Mouse (Mus musculus) embryonic facial prominence, embryonic 14.5 days (tissue): Measurements from ENCODE around the gene Acad10. TPM values are rescaled to one million over a fixed set of nuclear protein-coding genes. Genes with fewer than 3 reads are reported as not detected.
"Not testable (repeated sequence)": the region's sequence is repeated elsewhere in the genome, so short reads cannot be mapped to it uniquely, and the experiment has no call there.

Experiments used
- ATAC-seq: fragments of 200-750 bp; cut with Nextera tagmentation; 2 replicates; pipeline ENCODE4 v1.8.0; 2017; ENCODE audit warnings: low read depth, moderate number of reproducible peaks, moderate TSS enrichment
- DNase-seq: peaks from one replicate; pipeline ENCODE4 v3.0.0-alpha.2; 2015; ENCODE audit warnings: low spot score
- H3K27ac ChIP-seq: fragments of 300-500 bp; sonication (generic); replicated peaks from 2 replicates; pipeline ENCODE4 v1.5.1; 2014; ENCODE audit warnings: low read depth, mild to moderate bottlenecking, low read length, moderate library complexity
- H3K27me3 ChIP-seq: fragments of 300-500 bp; sonication (generic); replicated peaks from 2 replicates; pipeline ENCODE4 v1.6.1; 2014; ENCODE audit warnings: low read length; ENCODE audit not compliant: control insufficient read depth, insufficient read depth
- H3K36me3 ChIP-seq: fragments of 300-500 bp; sonication (generic); 2 replicates; pipeline ENCODE4 v1.6.1; 2014; ENCODE audit warnings: low read length, mixed read lengths; ENCODE audit not compliant: control insufficient read depth, insufficient read depth
- H3K4me1 ChIP-seq: fragments of 300-500 bp; sonication (generic); 2 replicates; pipeline ENCODE4 v1.6.1; 2014; ENCODE audit warnings: antibody characterized with exemption, low read length; ENCODE audit not compliant: control insufficient read depth, insufficient read depth
- H3K4me2 ChIP-seq: fragments of 300-500 bp; sonication (generic); 2 replicates; pipeline ENCODE4 v1.6.1; 2014; ENCODE audit warnings: low read depth, mild to moderate bottlenecking, low read length, moderate library complexity, mixed read lengths
- H3K4me3 ChIP-seq: fragments of 300-500 bp; sonication (generic); 2 replicates; pipeline ENCODE4 v1.5.1; 2014; ENCODE audit warnings: low read depth, mild to moderate bottlenecking, low read length
- H3K9ac ChIP-seq: fragments of 300-500 bp; sonication (generic); 2 replicates; pipeline ENCODE4 v1.6.1; 2014; ENCODE audit warnings: low read depth, mild to moderate bottlenecking, low read length, moderate library complexity, mixed read lengths
- H3K9me3 ChIP-seq: fragments of 300-500 bp; sonication (generic); 2 replicates; pipeline ENCODE4 v1.6.1; 2016; ENCODE audit warnings: low read length; ENCODE audit not compliant: control insufficient read depth
- WGBS: fragments of 180-500 bp; shearing (Covaris S2); extraction: QIAGEN DNeasy Blood & Tissue Kit; methylation state at CpG from one replicate; pipeline ENCODE4 v1.1.7; 2014; 5-methylcytosine and 5-hydroxymethylcytosine counted together
- polyA plus RNA-seq: library from polyadenylated mRNA; unstranded; fragments of >200 nt; fragmentation: Nextera tagmentation; extraction: Ambion mirVana; gene quantifications from 2 replicates; pipeline ENCODE4 v1.2.1, GENCODE M21; 2014

Acad10 gene
- polyA plus RNA-seq, 1 experiment from 2014 or later, result 1.6 TPM

DNA sequence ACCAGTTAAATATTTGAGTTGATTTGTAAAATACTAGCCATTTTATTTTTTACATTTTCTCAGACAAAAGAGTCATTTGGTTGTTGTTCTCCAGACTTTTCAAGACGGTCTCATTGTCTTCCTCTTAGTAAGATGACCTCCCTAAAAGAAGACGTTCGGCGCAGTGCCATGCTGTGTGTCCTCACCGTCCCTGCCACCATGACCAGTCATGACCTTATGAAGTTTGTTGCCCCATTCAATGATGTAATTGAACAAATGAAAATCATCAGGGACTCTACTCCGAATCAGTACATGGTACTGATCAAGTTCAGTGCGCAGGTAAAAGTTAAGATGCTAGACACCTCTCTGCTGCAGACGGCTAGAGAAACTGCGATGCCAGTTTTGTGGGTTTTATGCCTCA is 4.7 kb upstream of the Acad10 start:
- 92% methylated on average over 9 of the region's 9 CpGs for WGBS
- Histone ChIP-seq H3K9ac (no peak overlapping the region), H3K27ac (no peak overlapping the region), H3K27me3 (no peaks in the 10 kb centered on the region), H3K4me3 (no peak overlapping the region), H3K4me2 (no peak overlapping the region), H3K36me3 (peaks cover 65% of the 10 kb centered on the region), H3K9me3 (no peaks in the 10 kb centered on the region), H3K4me1 (peaks cover 7% of the 10 kb centered on the region; the same call in 1 of the 2 replicates)
- no peak for DNase-seq
- ATAC-seq, result no peak

DNA sequence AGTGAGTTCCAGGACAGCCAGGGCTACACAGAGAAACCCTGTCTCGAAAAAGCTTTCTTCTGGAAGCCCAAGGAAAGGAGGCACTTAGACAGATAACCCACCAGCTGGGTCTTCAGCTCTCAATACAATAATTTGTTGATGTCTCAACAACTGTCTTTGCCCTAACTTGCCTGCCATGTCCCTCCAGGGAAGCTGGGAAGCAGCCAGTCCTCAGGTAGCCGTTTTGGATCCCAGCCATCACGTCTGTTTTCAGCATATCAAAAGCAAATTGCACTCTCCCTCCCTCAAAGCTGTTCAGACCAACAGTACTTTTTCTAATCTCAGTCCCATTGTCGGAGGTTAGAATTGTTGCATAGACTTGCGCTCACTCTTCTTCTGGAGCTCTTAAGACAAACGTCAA is 3.8 kb upstream of the Acad10 start:
- Histone ChIP-seq H3K27me3 (no peaks in the 10 kb centered on the region), H3K36me3 (peaks cover 62% of the 10 kb centered on the region), H3K4me3 (no peak overlapping the region), H3K4me2 (no peak overlapping the region), H3K27ac (no peak overlapping the region), H3K4me1 (peaks cover 10% of the 10 kb centered on the region), H3K9me3 (no peaks in the 10 kb centered on the region), H3K9ac (no peak overlapping the region)
- DNase-seq, result peak; percentile 70
- 80% methylated on average over 6 of the region's 6 CpGs for WGBS
- no peak for ATAC-seq

DNA sequence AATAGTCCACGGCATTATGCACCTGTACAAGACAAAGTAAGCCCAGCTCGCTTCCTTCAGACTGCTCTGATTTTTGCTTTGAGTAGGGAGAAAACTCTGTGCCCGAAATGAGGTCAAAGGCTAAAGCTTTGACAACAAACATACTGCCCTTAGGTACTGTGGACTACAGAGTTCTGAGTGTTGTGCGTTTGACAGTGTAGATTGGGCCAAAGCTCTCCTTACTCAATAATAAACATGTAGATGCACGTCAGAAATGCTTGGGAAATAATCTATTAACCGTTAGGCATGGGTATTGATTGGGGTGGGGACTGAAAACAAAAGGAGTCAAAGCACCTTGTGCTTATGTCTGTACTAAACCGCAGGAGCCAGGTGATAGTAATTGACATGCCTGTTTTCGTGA is 3.1 kb upstream of the Acad10 start:
- peaks cover 10% of the 10 kb centered on the region for H3K4me1 ChIP-seq
- WGBS, result 86% methylated on average over 8 of the region's 8 CpGs
- H3K27me3 ChIP-seq, result no peaks in the 10 kb centered on the region
- H3K9ac ChIP-seq, result no peak overlapping the region
- H3K4me3 ChIP-seq, result no peak overlapping the region
- DNase-seq (no peak), ATAC-seq (no peak)
- no peak overlapping the region for H3K27ac ChIP-seq
- no peaks in the 10 kb centered on the region for H3K9me3 ChIP-seq
- H3K36me3 ChIP-seq, result peaks cover 59% of the 10 kb centered on the region
- no peak overlapping the region for H3K4me2 ChIP-seq

DNA sequence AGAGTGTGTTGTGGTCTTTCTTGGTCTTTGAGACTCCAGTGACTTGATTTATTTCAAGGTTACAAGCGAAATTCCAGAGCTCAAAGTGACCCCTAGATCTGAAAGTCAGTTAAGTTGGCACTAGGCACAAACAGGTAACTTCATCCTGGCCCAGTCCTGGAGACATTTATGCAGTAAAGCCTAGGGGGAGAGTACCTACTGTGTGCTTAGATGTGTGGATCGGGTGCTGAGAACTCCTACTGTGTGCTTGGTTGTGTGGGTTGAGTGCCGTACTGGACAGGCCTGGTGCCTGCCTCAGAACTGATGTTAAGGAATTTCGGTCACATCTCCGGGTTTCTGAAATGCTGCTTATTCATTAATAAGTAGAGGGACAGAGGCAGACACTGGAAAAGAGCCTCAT is 1.2 kb upstream of the Acad10 start:
- H3K36me3 ChIP-seq, result peaks cover 39% of the 10 kb centered on the region
- no peak overlapping the region for H3K27ac ChIP-seq
- ATAC-seq (no peak), DNase-seq (no peak)
- no peaks in the 10 kb centered on the region for H3K9me3 ChIP-seq
- H3K27me3 ChIP-seq, result no peaks in the 10 kb centered on the region
- H3K9ac ChIP-seq, result peak overlapping the region; percentile 93
- 84% methylated on average over 5 of the region's 5 CpGs for WGBS
- peak overlapping the region; percentile 98 for H3K4me3 ChIP-seq
- H3K4me1 ChIP-seq, result peaks cover 10% of the 10 kb centered on the region
- H3K4me2 ChIP-seq, result peak overlapping the region; percentile 87

DNA sequence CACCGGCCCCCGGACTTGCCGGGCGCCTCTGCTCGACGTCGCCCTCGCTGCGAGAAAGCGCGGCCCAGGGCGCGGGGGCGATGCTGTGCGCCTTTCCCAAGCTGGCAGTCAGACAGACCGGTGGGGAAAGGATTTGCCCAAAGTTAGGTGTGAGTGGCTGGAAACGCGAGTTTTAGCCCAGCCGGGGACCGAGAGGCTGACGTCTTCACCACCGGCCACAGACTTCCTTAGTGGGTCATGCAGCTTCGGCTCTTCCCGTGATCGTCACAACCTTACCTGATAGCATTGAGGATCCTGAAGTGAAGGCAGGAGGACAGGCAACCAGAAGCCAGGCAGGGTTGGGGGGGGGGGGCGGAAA is 562 bp upstream of the Acad10 start:
- peak overlapping the region; percentile 52; the same call in 1 of the 2 replicates for H3K27ac ChIP-seq
- under 1% methylated on average over 24 of the region's 26 CpGs for WGBS
- DNase-seq, result no peak

DNA sequence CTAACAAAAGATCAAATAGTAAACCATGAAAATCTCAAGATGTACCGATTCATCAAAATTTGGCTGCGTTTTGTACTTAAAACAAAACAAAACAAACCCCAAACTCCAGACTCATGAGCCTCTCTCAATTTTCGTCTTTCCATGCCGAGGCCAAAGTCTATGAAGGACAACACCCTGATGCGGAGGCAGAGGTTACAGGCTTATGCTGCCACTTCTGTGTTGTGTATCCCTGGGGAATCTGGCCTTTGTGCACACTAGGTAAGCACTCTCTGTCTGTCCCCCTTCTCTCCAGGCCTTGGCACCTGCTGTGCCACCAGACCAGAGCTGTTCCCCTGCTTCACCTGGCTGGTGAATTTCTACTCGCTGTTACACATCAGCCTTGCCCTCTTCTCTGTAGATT is 2.7 kb downstream of the Acad10 start:
- 79% methylated on average over 6 of the region's 6 CpGs for WGBS
- H3K27ac ChIP-seq, H3K36me3 ChIP-seq, H3K4me3 ChIP-seq, DNase-seq, H3K9ac ChIP-seq, ATAC-seq, H3K9me3 ChIP-seq, H3K4me2 ChIP-seq, H3K27me3 ChIP-seq: not testable (repeated sequence)
- peaks cover 10% of the 10 kb centered on the region for H3K4me1 ChIP-seq

More for the DNA sequence above, 562 bp upstream of the Acad10 start:
- Histone ChIP-seq H3K9me3 (no peaks in the 10 kb centered on the region), H3K4me2 (peak overlapping the region; percentile 87), H3K4me3 (peak overlapping the region; percentile 98), H3K4me1 (peaks cover 10% of the 10 kb centered on the region), H3K36me3 (peaks cover 33% of the 10 kb centered on the region), H3K9ac (peak overlapping the region; percentile 93), H3K27me3 (no peaks in the 10 kb centered on the region)
- ATAC-seq, result no peak

DNA sequence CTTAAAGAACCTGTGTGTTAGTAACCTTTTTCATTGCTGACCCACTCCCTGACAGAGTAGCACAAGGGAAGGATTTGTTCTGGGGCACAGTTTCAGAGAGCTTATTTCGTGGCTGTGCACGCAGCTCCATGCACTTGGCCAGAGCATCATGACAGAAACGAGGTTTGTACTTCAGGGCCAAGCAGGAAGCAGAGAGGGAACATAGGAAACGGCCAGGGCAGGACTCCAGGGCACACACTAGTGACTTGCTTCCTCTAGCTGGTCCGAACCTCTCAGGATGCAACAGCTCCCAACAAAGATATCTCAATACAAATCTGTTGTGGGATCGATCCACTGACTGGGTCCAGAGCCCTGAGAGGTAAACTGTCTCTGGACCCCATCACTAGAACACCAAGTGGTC is 3.4 kb downstream of the Acad10 start:
- H3K27me3 ChIP-seq, H3K9ac ChIP-seq, ATAC-seq, H3K4me3 ChIP-seq, H3K36me3 ChIP-seq, H3K9me3 ChIP-seq, DNase-seq, H3K4me2 ChIP-seq, H3K27ac ChIP-seq: not testable (repeated sequence)
- 68% methylated on average over 6 of the region's 6 CpGs for WGBS
- H3K4me1 ChIP-seq, result peaks cover 10% of the 10 kb centered on the region

DNA sequence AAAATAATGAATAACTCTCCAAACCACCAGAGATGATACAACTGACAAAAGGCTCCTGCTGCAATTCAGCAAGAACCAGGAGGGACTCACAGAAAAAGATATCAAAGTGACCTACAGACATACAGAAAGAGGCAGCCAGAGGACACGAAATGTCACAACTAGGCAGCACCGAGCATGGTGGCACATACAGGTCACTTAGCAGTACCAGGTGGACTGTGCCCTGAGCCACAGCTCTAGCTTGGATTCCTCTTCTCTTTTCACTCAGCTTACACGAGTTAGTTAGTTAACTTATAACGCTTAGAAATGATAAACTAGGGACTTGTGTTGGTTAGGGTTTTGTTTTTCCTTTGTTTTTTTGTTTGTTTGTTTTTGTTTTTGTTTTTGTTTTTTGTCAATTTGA is 5.8 kb downstream of the Acad10 start:
- WGBS, result 80% methylated on average over 4 of the region's 4 CpGs
- ATAC-seq (no peak), DNase-seq (no peak)
- H3K9me3 ChIP-seq, result no peaks in the 10 kb centered on the region
- H3K4me3 ChIP-seq, result no peak overlapping the region
- no peaks in the 10 kb centered on the region for H3K27me3 ChIP-seq
- no peaks in the 10 kb centered on the region for H3K36me3 ChIP-seq
- H3K9ac ChIP-seq, result no peak overlapping the region
- H3K4me2 ChIP-seq, result no peak overlapping the region
- H3K27ac ChIP-seq, result no peak overlapping the region
- peaks cover 1% of the 10 kb centered on the region; the same call in 1 of the 2 replicates for H3K4me1 ChIP-seq

DNA sequence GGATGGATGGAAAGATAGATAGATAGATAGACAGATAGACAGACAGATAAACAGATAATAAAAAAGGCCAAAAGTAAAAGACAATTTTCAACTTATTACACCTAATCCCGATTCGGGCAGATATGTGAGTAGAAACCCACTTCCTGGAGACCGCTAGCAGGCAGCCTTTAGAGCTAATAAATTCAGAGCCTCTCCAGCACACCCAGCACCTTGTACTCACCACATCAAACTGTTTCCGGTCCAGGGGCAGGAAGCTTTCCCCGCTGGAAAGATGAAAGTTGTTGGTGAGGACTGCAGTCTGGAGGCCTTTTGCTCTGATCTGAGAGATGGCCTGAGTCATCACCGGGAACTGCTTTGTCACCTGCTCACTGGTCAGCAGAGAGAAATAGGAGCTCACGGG is 11.2 kb downstream of the Acad10 start:
- Histone ChIP-seq H3K4me1 (no peaks in the 10 kb centered on the region; the same call in 1 of the 2 replicates), H3K27ac (no peak overlapping the region), H3K9me3 (no peaks in the 10 kb centered on the region), H3K4me2 (no peak overlapping the region), H3K9ac (no peak overlapping the region), H3K27me3 (no peaks in the 10 kb centered on the region), H3K4me3 (no peak overlapping the region), H3K36me3 (no peaks in the 10 kb centered on the region)
- 64% methylated on average over 7 of the region's 7 CpGs for WGBS
- DNase-seq, result no peak
- no peak for ATAC-seq
